ENCODE assay signal across 8 mouse cellular contexts in the genomic region with DNA sequence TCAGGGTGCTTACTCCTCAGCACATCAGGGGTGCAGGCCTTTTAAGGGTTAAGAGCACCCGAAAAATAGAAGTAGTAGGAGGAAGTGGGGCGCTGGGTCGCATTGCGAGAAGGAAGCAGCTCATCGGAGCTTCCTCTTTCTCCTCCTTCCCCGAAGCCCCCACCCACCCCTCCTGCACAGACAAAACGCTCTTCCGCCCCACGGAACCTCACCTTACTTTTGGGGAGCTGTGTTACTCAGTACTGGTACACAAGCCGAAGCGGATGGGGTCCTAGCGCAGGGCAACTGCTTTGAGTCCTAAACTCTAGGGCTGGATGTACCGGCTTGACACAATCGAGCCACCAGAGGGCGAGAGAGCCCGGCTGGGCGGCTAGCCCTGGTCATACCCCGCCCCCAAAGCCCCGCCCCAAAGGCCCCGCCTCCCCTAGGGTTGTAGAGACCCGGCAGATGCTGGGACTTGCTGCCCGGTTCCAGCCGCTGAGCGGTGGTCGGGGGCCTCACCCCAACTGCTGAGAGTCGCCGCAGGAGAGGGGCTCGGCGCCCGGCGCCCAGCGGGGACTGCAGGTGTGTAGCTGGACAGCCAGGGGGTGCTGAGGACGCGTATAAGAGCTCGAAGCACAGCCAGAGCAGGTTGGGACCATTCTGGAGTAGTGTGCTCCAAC. TPM values are rescaled to one million over a fixed set of nuclear protein-coding genes. Genes with fewer than 3 reads are reported as not detected.
DNase-seq lines count a peak whose midpoint lies in the region; ATAC-seq and TF ChIP-seq lines count a peak whose summit lies in the region.

A gene (plus strand): TSS at position 423 of the 662 bp plus-strand sequence.

- 10% methylated on average over 35 of the region's 35 CpGs for WGBS in forebrain, embryonic 16.5 days
- WGBS in lung, embryonic 16.5 days, result 4% methylated on average over 32 of the region's 35 CpGs
- WGBS in thymus, adult 2 months, result under 1% methylated on average over 35 of the region's 35 CpGs

- no peaks in the 10 kb centered on the region for H3K36me3 ChIP-seq in forebrain, embryonic 16.5 days (ENCODE audit: control insufficient read depth, insufficient read depth)
- no peaks in the 10 kb centered on the region for H3K36me3 ChIP-seq in lung, embryonic 16.5 days (ENCODE audit: control insufficient read depth, insufficient read depth, low read length)
- no peaks in the 10 kb centered on the region for H3K36me3 ChIP-seq in thymus, adult 2 months (ENCODE audit: control insufficient read depth, insufficient read depth, low read length)

- peak within 1 kb of the TSS; percentile 50 for H3K4me2 ChIP-seq in forebrain, embryonic 16.5 days (ENCODE audit: low read length)
- H3K4me2 ChIP-seq in lung, embryonic 16.5 days (ENCODE audit: low read depth, low read length), result peak within 1 kb of the TSS; percentile 92

- DNase-seq in CD8-positive naive resting alpha-beta T cell, adult 2 months (ENCODE audit: low read depth in 2 of 2, low spot score in 2 of 2), result peak; percentile 91
- DNase-seq in brain, embryonic 14.5 days (ENCODE audit: low read depth), result peak; percentile 79
- peak; percentile 78 to 81 for DNase-seq in heart, postnatal 36 days
- peak; percentile 29 to 59 for DNase-seq in layer of hippocampus, adult 2 months (ENCODE audit: low spot score in 2 of 2)
- peak; percentile 56 for DNase-seq in ovary, adult 18-20 months (ENCODE audit: low spot score)
- peak; percentile 90 for DNase-seq in thymus, adult 2 months

- TF ChIP-seq POLR2A in brain, embryonic 14.5 days (IDR thresholded peaks at IDR 0.05; ENCODE audit: borderline replicate concordance, extremely low read depth, insufficient read depth, insufficient read length, poor library complexity, severe bottlenecking), result no peak
- peak; percentile 76; the same call in 1 of the 2 replicates for TF ChIP-seq POLR2A in thymus, adult 2 months (IDR thresholded peaks at IDR 0.05; ENCODE audit: control insufficient read depth, extremely low read depth, insufficient read depth, low read length, poor library complexity)

- no peak within 1 kb of the TSS for H3K9ac ChIP-seq in forebrain, embryonic 16.5 days (replicated peaks; ENCODE audit: low read depth, low read length)
- peak within 1 kb of the TSS; percentile 63 for H3K9ac ChIP-seq in lung, embryonic 16.5 days (ENCODE audit: low read length)

- no peaks in the 10 kb centered on the region; the same call in 1 of the 2 replicates for H3K4me1 ChIP-seq in forebrain, embryonic 16.5 days (replicated peaks; ENCODE audit: control insufficient read depth, insufficient read depth, low read length)
- H3K4me1 ChIP-seq in lung, embryonic 16.5 days (replicated peaks; ENCODE audit: control insufficient read depth, insufficient read depth, low read length), result no peaks in the 10 kb centered on the region
- peaks cover 54% of the 10 kb centered on the region for H3K4me1 ChIP-seq in thymus, adult 2 months (replicated peaks; ENCODE audit: control insufficient read depth, insufficient read depth, low read length)

- peak; percentile 62 for TF ChIP-seq CTCF in brain, embryonic 14.5 days (IDR thresholded peaks at IDR 0.05; ENCODE audit: borderline replicate concordance, extremely low read depth, insufficient read depth, insufficient read length)
- TF ChIP-seq CTCF in layer of hippocampus, adult 2 months (conservative IDR thresholded peaks at IDR 0.05), result peak; percentile 84
- peak; percentile 83 for TF ChIP-seq CTCF in thymus, adult 2 months (IDR thresholded peaks at IDR 0.05; ENCODE audit: borderline replicate concordance, control insufficient read depth, extremely low read depth, insufficient read depth, low read length, poor library complexity)

- H3K27ac ChIP-seq in forebrain, embryonic 16.5 days (ENCODE audit: low read length), result no peak within 1 kb of the TSS
- H3K27ac ChIP-seq in layer of hippocampus, adult 2 months, result peak within 1 kb of the TSS; percentile 32
- H3K27ac ChIP-seq in lung, embryonic 16.5 days (ENCODE audit: low read length), result no peak within 1 kb of the TSS
- peak within 1 kb of the TSS; percentile 88 for H3K27ac ChIP-seq in thymus, adult 2 months (ENCODE audit: control insufficient read depth, insufficient read depth, low read length)

- ATAC-seq in forebrain, embryonic 16.5 days, result peak; percentile 71
- ATAC-seq in lung, embryonic 16.5 days (ENCODE audit: low read depth), result peak; percentile 93

- peak within 1 kb of the TSS; percentile 40 for H3K4me3 ChIP-seq in forebrain, embryonic 16.5 days (replicated peaks; ENCODE audit: low read length)
- peak within 1 kb of the TSS; percentile 51 for H3K4me3 ChIP-seq in layer of hippocampus, adult 2 months
- H3K4me3 ChIP-seq in lung, embryonic 16.5 days (ENCODE audit: low read length), result peak within 1 kb of the TSS; percentile 59
- H3K4me3 ChIP-seq in thymus, adult 2 months (ENCODE audit: control insufficient read depth, insufficient read depth, low read length), result peak within 1 kb of the TSS; percentile 84

- H3K9me3 ChIP-seq in forebrain, embryonic 16.5 days (ENCODE audit: control insufficient read depth, low read length), result no peaks in the 10 kb centered on the region
- H3K9me3 ChIP-seq in lung, embryonic 16.5 days (ENCODE audit: control insufficient read depth, low read length), result no peaks in the 10 kb centered on the region

- intact Hi-C loops in heart, postnatal 36 days (cut with DNase I), result loop anchor here (5.0 kb wide), 2 partner anchors 50 to 120 kb away; no protein-coding TSS in a partner anchor

- H3K27me3 ChIP-seq in forebrain, embryonic 16.5 days (replicated peaks; ENCODE audit: control insufficient read depth, insufficient read depth, low read length), result 0 out of 2 replicates have a peak, but pooled peaks cover 2% of the 10 kb centered on the region
- H3K27me3 ChIP-seq in lung, embryonic 16.5 days (ENCODE audit: control insufficient read depth, insufficient read depth, low read depth, low read length), result peaks cover 6% of the 10 kb centered on the region; the same call in 1 of the 2 replicates
- no peaks in the 10 kb centered on the region for H3K27me3 ChIP-seq in thymus, adult 2 months (ENCODE audit: control insufficient read depth, insufficient read depth, low read length)

RNA-seq across cellular contexts. Expression of the gene that starts here (rescaled TPM):
- polyA plus RNA-seq in brain, embryonic 14.5 days (2012; rRNA removed), result 0.32 and 0.74 TPM in 2 replicates
- polyA plus RNA-seq in forebrain, embryonic 16.5 days (2015; fragmentation: Nextera tagmentation; extraction: Ambion mirVana), result 0.11 and 0.14 TPM in 2 replicates
- 1 to 10 TPM in 1 of 2 experiments, under 1 TPM in 1; 0.67 to 1.7 TPM for total RNA-seq in heart, postnatal 36 days (2021)
- 1 to 10 TPM; 1.4 to 1.9 TPM for total RNA-seq in layer of hippocampus, adult 2 months (2021)
- polyA plus RNA-seq in lung, embryonic 16.5 days (2015; fragmentation: Nextera tagmentation; extraction: Ambion mirVana), result 0.55 and 0.67 TPM in 2 replicates
- polyA plus RNA-seq in thymus, adult 2 months (2012; rRNA removed), result 105 and 108 TPM in 2 replicates

Comparison
In these comparisons a context has a peak if more than half of its experiments do, and no peak if none do; other contexts are left out.
1. RNA of the gene that starts here (polyA plus RNA-seq): 105 to 108 TPM in thymus, adult 2 months; 0.32 to 0.74 TPM in brain, embryonic 14.5 days, 0.55 to 0.67 TPM in lung, embryonic 16.5 days and 0.11 to 0.14 TPM in forebrain, embryonic 16.5 days; every median in the first group is over 10 times any median in the second.
2. Peak in DNase-seq in brain, embryonic 14.5 days; RNA of the gene not detected or under 1 TPM.
3. Peak in ATAC-seq, H3K4me3 ChIP-seq and H3K4me2 ChIP-seq in forebrain, embryonic 16.5 days; RNA of the gene not detected or under 1 TPM.
4. Peak in ATAC-seq, H3K4me3 ChIP-seq, H3K9ac ChIP-seq and H3K4me2 ChIP-seq in lung, embryonic 16.5 days; RNA of the gene not detected or under 1 TPM.
5. H3K27ac ChIP-seq: peak in layer of hippocampus, adult 2 months (single experiment) and thymus, adult 2 months (single experiment); none in forebrain, embryonic 16.5 days (single experiment) and lung, embryonic 16.5 days (single experiment).
6. Peak in every context shown above with its lines, with median percentiles within 50 percentile points of each other: DNase-seq, CTCF ChIP-seq and H3K4me3 ChIP-seq.